Mouse (Mus musculus) layer of hippocampus, adult 9-11 months (tissue): Measurements from ENCODE around the gene Rreb1.

Experiments
- DNase-seq: peaks from one replicate; pipeline ENCODE4 v3.0.0; 2022

Gene Rreb1

DNA sequence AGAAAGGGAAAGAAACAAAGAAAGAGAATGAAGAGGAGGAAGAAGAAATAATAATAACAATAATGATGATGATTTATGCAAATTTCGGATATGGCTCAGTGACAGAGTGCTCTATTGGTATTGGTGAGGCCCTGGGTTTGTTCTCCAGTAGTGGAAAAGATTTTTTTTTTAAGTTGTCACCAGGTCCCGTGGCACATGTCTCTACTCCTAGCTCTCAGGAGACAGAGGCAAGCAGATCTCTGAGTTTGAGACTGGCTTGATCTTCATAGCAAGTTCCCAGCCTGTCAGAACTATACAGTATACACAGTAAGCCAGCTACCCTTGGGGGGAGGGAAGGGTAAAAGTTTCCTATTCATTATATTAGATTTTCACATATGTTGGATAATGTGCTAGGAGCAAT is 3.4 kb downstream of the Rreb1 start:
- DNase-seq, result no peak

GRCm38 (mm10) chr13:37782144-37782543 is 3.9 kb downstream of the Rreb1 start:
- DNase-seq, result no peak

GRCm38 (mm10) chr13:37783676-37784075 is 5.5 kb downstream of the Rreb1 start:
- DNase-seq, result no peak

GRCm38 (mm10) chr13:37784226-37784625 is 6.0 kb downstream of the Rreb1 start:
- no peak for DNase-seq

GRCm38 (mm10) chr13:37792739-37793336 is 14.6 kb downstream of the Rreb1 start:
- DNase-seq, result no peak

- no peak for DNase-seq
Measured at GRCm38 (mm10) chr13:37798811-37799210, 20.6 kb downstream of the Rreb1 start.

- no peak for DNase-seq
Measured at GRCm38 (mm10) chr13:37799413-37799812, 21.2 kb downstream of the Rreb1 start.

DNA sequence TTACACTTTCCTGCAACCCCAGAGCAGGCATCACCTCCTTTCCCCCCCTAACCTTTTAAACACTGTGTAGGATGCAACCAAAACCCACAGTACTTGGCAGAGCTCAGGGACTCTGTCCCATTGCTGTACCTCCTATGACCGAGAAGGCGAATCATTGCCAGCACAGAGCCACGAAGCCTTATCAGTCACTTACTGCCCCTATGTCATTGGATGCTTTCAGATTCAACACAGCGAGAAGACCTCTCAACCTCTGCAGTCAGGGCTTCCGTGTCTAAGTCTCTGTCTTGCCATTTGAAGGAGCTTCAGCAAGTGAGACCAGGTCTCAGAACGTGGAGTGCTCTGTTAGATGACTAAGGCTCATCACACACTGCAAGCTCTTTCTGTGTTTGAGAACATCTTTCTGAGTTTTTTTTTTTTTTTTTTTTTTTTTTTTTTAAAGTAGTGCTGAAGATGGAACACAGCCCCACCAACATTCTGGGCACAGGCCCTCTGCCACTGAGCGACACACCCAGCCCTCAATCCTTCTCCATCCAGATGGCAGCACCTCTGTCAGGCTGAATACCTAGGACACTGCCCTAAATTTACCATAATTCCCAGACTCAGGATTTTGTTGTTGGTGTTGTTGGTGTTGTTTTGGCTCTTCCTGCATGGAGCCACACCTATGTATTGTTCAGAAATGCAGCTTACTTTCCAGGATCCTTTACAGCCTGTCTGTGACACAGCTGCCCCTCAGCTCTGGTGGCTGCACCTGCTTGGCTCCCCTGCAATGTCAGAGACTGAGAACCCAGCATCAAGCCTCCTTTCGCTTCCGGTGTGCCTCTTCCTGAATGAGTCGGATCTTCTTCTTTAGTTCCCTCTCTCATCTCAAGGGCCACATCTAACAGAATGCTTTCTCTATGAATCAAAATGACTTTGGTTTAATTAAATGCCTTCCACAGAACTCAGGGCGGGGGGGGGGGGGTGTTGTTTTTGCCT is 23.2 kb downstream of the Rreb1 start:
- no peak for DNase-seq

GRCm38 (mm10) chr13:37802246-37803003 is 24.2 kb downstream of the Rreb1 start:
- DNase-seq, result no peak

DNA sequence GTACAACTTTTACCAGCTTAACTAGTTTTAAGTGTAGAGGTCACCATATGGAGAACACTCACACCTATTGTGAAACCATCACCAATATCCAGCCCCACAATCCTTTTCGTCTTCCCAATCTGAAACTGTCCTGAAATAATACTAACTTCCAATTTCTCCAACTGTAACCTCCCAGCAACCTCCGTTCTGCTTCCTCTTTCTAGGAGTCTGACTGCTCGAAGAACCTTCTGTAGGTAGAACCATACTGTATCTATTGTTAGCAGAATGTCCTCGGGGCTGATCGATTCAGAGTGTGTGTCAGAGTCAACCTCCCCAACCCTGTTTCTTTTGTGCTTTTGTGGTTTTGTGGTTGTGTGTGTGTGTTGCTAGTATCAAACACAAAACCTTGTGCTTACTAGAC is 25.0 kb downstream of the Rreb1 start:
- DNase-seq, result no peak

- no peak for DNase-seq
Measured at GRCm38 (mm10) chr13:37804023-37804422, 25.8 kb downstream of the Rreb1 start.

DNA sequence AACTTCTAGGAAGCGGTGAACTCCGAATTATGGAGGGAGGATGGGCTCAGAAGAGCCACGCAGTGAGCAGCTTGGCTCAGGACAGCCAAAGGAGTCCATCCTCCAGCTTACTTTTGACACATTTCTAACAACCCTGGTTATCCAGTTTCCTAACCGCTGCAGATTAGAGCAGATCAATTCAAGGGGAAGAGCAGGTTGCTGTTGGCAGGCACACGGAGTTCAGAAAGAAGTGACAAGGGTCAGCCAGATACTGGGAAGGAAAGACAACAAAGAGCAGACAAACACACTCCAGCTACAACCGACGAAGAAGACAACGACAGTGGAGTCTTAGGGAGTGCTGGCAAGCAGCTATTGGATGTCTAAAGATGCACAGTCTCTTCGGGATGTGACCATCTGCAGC is 36.8 kb downstream of the Rreb1 start:
- no peak for DNase-seq

DNA sequence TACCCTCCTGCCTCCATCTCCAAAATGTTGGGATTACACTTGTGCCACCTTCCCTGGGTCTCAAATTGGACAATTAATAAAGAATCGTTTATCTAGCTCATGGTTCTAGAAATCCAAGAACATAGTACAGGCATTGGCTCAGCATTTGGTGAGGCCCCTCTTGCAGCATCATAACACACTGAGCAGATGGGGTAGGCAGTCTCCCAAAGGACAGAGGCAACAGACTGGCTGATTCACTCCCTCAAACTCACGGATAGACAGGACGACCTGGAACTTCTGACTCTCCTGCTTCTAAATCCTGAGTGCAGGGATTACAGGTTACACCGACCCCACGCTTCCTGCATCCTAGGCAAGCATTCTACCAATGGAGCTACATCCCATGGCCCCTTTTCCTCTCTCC is 38.5 kb downstream of the Rreb1 start:
- peak; percentile 35 for DNase-seq

DNA sequence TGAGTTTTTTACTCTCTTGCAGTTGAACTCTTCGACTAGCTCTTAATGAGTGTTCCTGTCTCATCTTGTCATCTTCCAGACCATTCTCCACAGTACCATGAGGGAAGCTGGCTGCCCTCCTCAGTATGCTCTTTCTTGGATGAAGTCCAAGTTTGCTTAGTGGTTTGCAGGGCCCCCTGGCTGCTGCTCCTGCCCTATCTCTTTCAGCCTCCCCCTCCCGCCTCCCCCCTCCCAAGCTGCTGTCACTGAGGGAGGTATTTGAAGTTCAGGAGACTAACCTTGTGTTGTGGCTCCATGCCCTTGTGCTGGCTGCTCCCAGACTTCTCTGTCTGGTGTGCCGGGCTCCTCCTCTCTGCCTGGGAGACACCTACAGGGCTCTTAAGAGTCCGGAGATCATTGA is 43.2 kb downstream of the Rreb1 start:
- no peak for DNase-seq

- DNase-seq, result no peak
Measured at GRCm38 (mm10) chr13:37824331-37824920, 46.2 kb downstream of the Rreb1 start.

DNA sequence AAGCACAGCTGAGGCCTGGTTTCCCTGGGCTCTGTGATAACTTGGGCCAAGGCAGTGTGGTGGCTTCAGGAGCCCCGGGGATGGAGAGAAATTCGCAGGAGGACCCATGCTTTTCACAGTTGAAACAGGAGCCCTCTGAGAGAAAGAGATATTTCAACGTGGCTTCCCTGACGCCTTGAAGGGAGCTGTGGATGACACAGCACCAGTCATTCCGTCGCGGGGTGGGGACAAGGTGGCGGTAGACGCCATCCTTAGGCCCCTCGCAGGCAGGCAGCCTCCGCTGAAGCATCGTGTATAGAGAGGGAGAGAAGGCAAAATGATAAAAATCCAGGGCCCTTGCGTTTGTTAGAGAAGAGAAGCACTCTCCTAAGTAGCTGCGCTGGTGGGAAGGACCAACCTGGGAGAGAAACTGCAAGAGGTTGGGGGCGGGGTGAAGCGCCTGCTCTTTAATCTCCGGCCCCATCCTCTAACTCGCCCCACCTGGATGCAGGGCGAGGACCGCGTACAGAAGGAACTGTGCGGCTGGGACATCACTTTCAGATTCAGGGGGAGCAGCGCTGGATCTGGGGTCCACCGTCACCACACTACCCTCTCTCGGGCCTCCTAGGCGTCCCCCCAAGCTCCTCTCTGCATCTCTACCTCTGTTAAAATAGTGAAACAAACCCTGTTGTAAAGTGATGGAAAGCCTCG is 46.9 kb downstream of the Rreb1 start:
- no peak for DNase-seq

GRCm38 (mm10) chr13:37825646-37826280 is 47.6 kb downstream of the Rreb1 start:
- DNase-seq, result no peak

GRCm38 (mm10) chr13:37826281-37826993 is 48.2 kb downstream of the Rreb1 start:
- peak; percentile 43 for DNase-seq

DNA sequence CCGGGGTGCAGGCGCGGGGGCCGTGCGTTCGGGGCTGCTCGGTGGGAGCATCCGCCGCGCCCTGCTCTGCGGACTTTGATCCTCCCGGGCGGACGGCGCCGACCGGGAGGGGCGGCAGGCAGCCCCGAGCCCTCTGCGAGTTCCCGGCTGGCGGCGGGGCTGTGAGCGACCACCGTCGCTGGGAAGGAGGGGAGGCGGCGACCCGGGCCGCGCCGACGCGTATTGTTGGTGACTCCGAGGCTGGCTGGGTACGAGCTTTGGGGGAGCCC is 48.7 kb downstream of the Rreb1 start:
- no peak for DNase-seq

DNA sequence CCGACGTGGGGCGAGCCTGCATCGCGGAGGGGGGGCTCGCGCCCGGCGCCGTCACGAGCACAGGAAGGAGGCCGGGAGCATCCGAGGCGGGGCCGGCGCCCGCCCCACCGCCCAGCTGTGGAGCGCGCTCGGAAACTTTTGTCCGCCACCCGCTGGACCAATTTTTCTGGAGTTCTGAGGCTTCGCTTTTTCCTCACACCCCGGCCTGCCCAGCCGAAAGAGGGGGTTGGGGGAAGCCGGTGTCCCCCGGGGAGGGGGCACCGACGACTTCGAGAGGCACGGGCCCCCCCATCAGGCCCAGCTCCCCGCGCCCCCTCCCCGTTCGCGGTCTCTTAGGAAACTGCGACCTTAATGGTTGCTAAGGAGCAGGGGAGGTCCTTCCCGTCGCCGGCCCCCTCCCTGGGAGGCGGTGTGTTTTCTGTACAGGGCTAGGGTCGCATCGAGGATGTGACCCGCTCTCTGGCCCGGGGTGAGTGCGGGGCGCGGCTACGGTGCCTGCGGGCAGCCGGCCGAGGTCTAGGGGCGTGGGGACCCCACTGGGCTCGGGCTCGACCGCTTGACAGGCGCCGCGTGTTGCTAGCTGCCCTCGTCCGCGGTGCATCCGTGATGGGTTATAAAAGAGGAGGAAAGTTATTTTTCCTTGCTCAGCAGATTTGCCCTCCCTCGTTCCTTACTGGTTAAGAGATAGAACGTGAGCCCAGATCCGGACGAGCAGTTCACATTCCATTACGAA is 49.2 kb downstream of the Rreb1 start:
- peak; percentile 21 for DNase-seq
